Mouse (Mus musculus): ENCODE data around the gene Ccdc84.
"Not testable (repeated sequence)": the region's sequence is repeated elsewhere in the genome, so short reads cannot be mapped to it uniquely, and the experiment has no call there.

The Ccdc84 gene

GRCm38 (mm10) chr9:44407752-44408097, 10.6 kb downstream of the Ccdc84 start:
- no peak for DNase-seq

GRCm38 (mm10) chr9:44406906-44407751, 11.2 kb downstream of the Ccdc84 start, which contains the start of the genes Rps25 and Trappc4:
Rps25 (plus strand) TSS chr9:44407139.
Trappc4 (minus strand) TSS chr9:44407600.
- peak; percentile 94 to 95 for DNase-seq

GRCm38 (mm10) chr9:44405011-44405410, 13.4 kb downstream of the Ccdc84 start:
- DNase-seq, result no peak

- no peak for DNase-seq
These were observed 17.3 kb downstream of the Ccdc84 start for GRCm38 (mm10) chr9:44401081-44401480.

GRCm38 (mm10) chr9:44399795-44400114, 18.6 kb downstream of the Ccdc84 start:
- peak in 1 of 2 experiments; percentile 46 for DNase-seq

GRCm38 (mm10) chr9:44399114-44399794, 19.1 kb downstream of the Ccdc84 start:
- no peak for DNase-seq

- no peak for DNase-seq
These were observed 19.8 kb downstream of the Ccdc84 start for GRCm38 (mm10) chr9:44398551-44398950.

GRCm38 (mm10) chr9:44398087-44398486, 20.3 kb downstream of the Ccdc84 start:
- no peak for DNase-seq

- peak; percentile 95 to 98 for DNase-seq
These were observed 21.5 kb downstream of the Ccdc84 start, which contains the start of gene Slc37a4 for GRCm38 (mm10) chr9:44396684-44397411. Slc37a4 (plus strand) TSS chr9:44396852.

- peak; percentile 82 to 91 for DNase-seq
These were observed 26.9 kb downstream of the Ccdc84 start for GRCm38 (mm10) chr9:44391466-44391865.

- DNase-seq, result peak; percentile 75 to 84
These were observed 29.1 kb downstream of the Ccdc84 start for GRCm38 (mm10) chr9:44389273-44389672.

GRCm38 (mm10) chr9:44387221-44387620, 31.1 kb downstream of the Ccdc84 start:
- no peak for DNase-seq

GRCm38 (mm10) chr9:44384596-44384995, 33.8 kb downstream of the Ccdc84 start:
- DNase-seq, result no peak

GRCm38 (mm10) chr9:44379862-44380261, 38.5 kb downstream of the Ccdc84 start:
- peak; percentile 38 to 61 for DNase-seq

GRCm38 (mm10) chr9:44379054-44379834, 39.1 kb downstream of the Ccdc84 start, which contains the start of gene Hyou1:
Hyou1 (plus strand) TSS chr9:44379490.
- peak; percentile 100 for DNase-seq

- DNase-seq, result no peak
These were observed 40.1 kb downstream of the Ccdc84 start for GRCm38 (mm10) chr9:44378153-44378730.

- DNase-seq, result not testable (repeated sequence)
These were observed 41.0 kb downstream of the Ccdc84 start for GRCm38 (mm10) chr9:44377335-44377734.

GRCm38 (mm10) chr9:44376141-44376540, 42.2 kb downstream of the Ccdc84 start:
- DNase-seq, result no peak

GRCm38 (mm10) chr9:44373386-44373785, 45.0 kb downstream of the Ccdc84 start:
- DNase-seq, result no peak

GRCm38 (mm10) chr9:44364480-44364879, 53.9 kb downstream of the Ccdc84 start:
- DNase-seq, result peak in 1 of 2 experiments; percentile 47

- not testable (repeated sequence) for DNase-seq
These were observed 56.4 kb downstream of the Ccdc84 start for GRCm38 (mm10) chr9:44361931-44362330.

All from cerebellum, postnatal 14 days (tissue).